Mouse (Mus musculus) liver, postnatal 0 days (tissue): ENCODE results near the gene Nexn. TPM values are rescaled to one million over a fixed set of nuclear protein-coding genes. Genes with fewer than 3 reads are reported as not detected.
A peak's percentile ranks its signal among the peaks of the same experiment; 100 is the strongest.

ENCODE experiments used
- ATAC-seq: fragments of 200-750 bp; cut with Nextera tagmentation; 2 replicates; pipeline ENCODE4 v1.8.0; 2017; ENCODE audit warnings: mild to moderate bottlenecking, moderate library complexity
- DNase-seq: peaks from one replicate; pipeline ENCODE4 v3.0.0-alpha.2; 2016
- H3K27ac ChIP-seq: fragments of 300-500 bp; sonication (generic); 2 replicates; pipeline ENCODE4 v1.5.1; 2014; ENCODE audit warnings: antibody characterized with exemption, moderate library complexity, mild to moderate bottlenecking, low read depth
- H3K27me3 ChIP-seq: fragments of 300-500 bp; sonication (generic); 2 replicates; pipeline ENCODE4 v1.6.1; 2014; ENCODE audit warnings: low read length, control low read depth, mixed read lengths; ENCODE audit not compliant: insufficient read depth
- H3K36me3 ChIP-seq: fragments of 300-500 bp; sonication (generic); replicated peaks from 2 replicates; pipeline ENCODE4 v1.6.1; 2014; ENCODE audit warnings: mild to moderate bottlenecking, control low read depth, low read length, moderate library complexity, mixed read lengths; ENCODE audit not compliant: insufficient read depth
- H3K4me1 ChIP-seq: fragments of 300-500 bp; sonication (generic); 2 replicates; pipeline ENCODE4 v1.6.1; 2014; ENCODE audit warnings: antibody characterized with exemption, mild to moderate bottlenecking, control low read depth; ENCODE audit not compliant: insufficient read depth
- H3K4me2 ChIP-seq: fragments of 300-500 bp; sonication (generic); 2 replicates; pipeline ENCODE4 v1.6.1; 2014; ENCODE audit warnings: low read depth, mild to moderate bottlenecking, low read length, moderate library complexity, mixed read lengths
- H3K4me3 ChIP-seq: fragments of 300-500 bp; sonication (generic); 2 replicates; pipeline ENCODE4 v1.5.1; 2014; ENCODE audit warnings: low read depth, low read length
- H3K9ac ChIP-seq: fragments of 300-500 bp; sonication (generic); replicated peaks from 2 replicates; pipeline ENCODE4 v1.6.1; 2014; ENCODE audit warnings: mild to moderate bottlenecking, moderate library complexity
- H3K9me3 ChIP-seq: fragments of 300-500 bp; sonication (generic); 2 replicates; pipeline ENCODE4 v1.6.1; 2016; ENCODE audit warnings: mild to moderate bottlenecking, control low read depth, low read length, mixed read lengths
- CTCF ChIP-seq: sonication (generic); IDR thresholded peaks from 2 replicates; pipeline ENCODE4 v1.5.1; 2016; ENCODE audit warnings: antibody characterized with exemption, low read depth
- EP300 ChIP-seq: IDR thresholded peaks from 2 replicates; pipeline ENCODE4 v1.6.1; 2016; ENCODE audit warnings: antibody characterized with exemption, low read depth, mild to moderate bottlenecking
- WGBS: fragments of 180-500 bp; shearing (Covaris S2); extraction: QIAGEN DNeasy Blood & Tissue Kit; methylation state at CpG from one replicate; pipeline ENCODE4 v1.1.7; 2014; ENCODE audit not compliant: insufficient replicate concordance; 5-methylcytosine and 5-hydroxymethylcytosine counted together
- polyA plus RNA-seq: library from polyadenylated mRNA; unstranded; fragments of >200 nt; fragmentation: Nextera tagmentation; extraction: Ambion mirVana; gene quantifications from 2 replicates; pipeline ENCODE4 v1.2.1, GENCODE M21; 2015

The Nexn gene
- polyA plus RNA-seq, 1 experiment from 2014 or later, result 1.1 TPM

DNA sequence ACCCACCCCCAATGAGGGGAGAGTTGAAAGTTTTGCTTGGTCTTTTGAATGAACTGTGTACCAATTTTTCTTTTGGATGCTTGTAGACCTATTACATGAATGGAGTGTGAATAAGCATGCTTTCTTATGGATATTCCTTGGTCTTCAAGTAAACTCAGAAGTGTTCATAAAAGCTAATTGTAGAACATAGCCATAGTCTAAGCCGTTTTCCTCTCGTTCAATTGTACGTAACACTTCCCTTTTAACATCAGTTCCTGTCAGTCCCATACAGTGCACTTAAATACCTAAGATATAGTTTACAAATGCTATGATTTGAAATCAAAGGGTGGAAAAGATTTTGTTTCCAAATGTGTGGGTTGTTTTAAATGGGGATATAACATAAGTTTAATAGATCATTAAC, 52.7 kb downstream of the Nexn start:
- 27% methylated on average over 3 of the region's 3 CpGs for WGBS

GRCm38 (mm10) chr3:152211731-152212279, 54.3 kb downstream of the Nexn start:
- TF ChIP-seq CTCF (no peak), EP300 (no peak)
- no peaks in the 10 kb centered on the region for H3K27me3 ChIP-seq
- no peaks in the 10 kb centered on the region for H3K9me3 ChIP-seq
- DNase-seq (peak; percentile 18), ATAC-seq (no peak)
- H3K27ac ChIP-seq, result 0 out of 2 replicates have a peak overlapping the region, but pooled peaks have one; percentile 32
- H3K36me3 ChIP-seq, result peaks cover 12% of the 10 kb centered on the region; the same call in 1 of the 2 replicates
- peak overlapping the region; percentile 93 for H3K4me3 ChIP-seq
- 1% methylated on average over 7 of the region's 7 CpGs for WGBS
- H3K4me2 ChIP-seq, result peak overlapping the region; percentile 88
- H3K4me1 ChIP-seq, result peaks cover 23% of the 10 kb centered on the region
- H3K9ac ChIP-seq, result peak overlapping the region; percentile 97

More for the DNA sequence above, 52.7 kb downstream of the Nexn start:
- Histone ChIP-seq H3K4me2 (peak overlapping the region; percentile 88), H3K4me1 (peaks cover 23% of the 10 kb centered on the region), H3K9ac (no peak overlapping the region), H3K27ac (no peak overlapping the region), H3K27me3 (no peaks in the 10 kb centered on the region), H3K36me3 (peaks cover 27% of the 10 kb centered on the region), H3K9me3 (no peaks in the 10 kb centered on the region), H3K4me3 (peak overlapping the region; percentile 93; the same call in 1 of the 2 replicates)
- DNase-seq (no peak), ATAC-seq (no peak)
- TF ChIP-seq CTCF (no peak), EP300 (no peak)

GRCm38 (mm10) chr3:152210728-152211391, 55.3 kb downstream of the Nexn start:
- ATAC-seq (peak; percentile 50), DNase-seq (peak; percentile 77)
- Histone ChIP-seq H3K9me3 (no peaks in the 10 kb centered on the region), H3K4me2 (peak overlapping the region; percentile 88), H3K4me3 (peak overlapping the region; percentile 93), H3K4me1 (peaks cover 19% of the 10 kb centered on the region), H3K27me3 (no peaks in the 10 kb centered on the region), H3K36me3 (peaks cover 6% of the 10 kb centered on the region; the same call in 1 of the 2 replicates), H3K9ac (peak overlapping the region; percentile 97), H3K27ac (peak overlapping the region; percentile 99)
- under 1% methylated on average over 52 of the region's 68 CpGs for WGBS
- TF ChIP-seq EP300 (no peak), CTCF (no peak)

DNA sequence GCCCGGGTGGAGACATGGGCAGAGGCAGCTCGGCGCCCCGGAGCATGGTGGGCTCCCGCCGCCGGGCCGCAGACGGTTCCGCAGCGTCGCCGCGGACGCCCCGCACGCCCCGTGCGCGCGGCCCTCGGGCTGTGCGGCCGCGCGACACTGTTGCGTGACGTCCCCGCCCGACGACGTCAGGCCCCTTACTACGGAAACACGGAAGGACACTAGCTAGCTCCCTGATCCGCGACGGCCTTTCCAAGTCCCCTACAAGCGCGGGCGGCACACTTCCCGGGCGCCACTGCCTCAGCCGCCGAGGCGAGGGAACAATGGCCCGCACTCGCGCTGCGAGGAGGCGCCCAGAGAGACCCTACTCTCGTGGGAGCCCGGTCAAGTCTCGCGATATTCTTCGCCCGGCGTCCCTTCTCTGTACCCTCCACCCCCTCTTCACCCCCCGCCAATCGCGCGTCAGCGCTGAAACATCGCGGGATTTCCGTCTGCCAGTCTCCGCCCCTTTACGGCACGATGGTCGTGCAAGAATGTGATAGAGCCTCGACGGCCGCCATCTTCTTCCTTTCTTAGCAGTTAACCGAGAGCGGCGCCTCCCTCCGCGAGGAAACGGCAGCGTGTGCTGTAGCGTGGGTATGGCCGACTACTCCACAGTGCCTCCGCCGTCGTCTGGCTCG, 56.0 kb downstream of the Nexn start, which contains the start of the genes Dnajb4 and Fubp1:
Gene Dnajb4 (minus strand): TSS at position 336 of the 668 bp plus-strand sequence.
Gene Fubp1 (plus strand): TSS at position 456 of the 668 bp plus-strand sequence.
- ATAC-seq, result peak; percentile 94
- Histone ChIP-seq H3K4me3 (peak within 1 kb of the TSS; percentile 93), H3K4me2 (peak within 1 kb of the TSS; percentile 88), H3K27ac (peak within 1 kb of the TSS; percentile 99), H3K4me1 (peaks cover 19% of the 10 kb centered on the region), H3K27me3 (no peaks in the 10 kb centered on the region), H3K9me3 (no peaks in the 10 kb centered on the region), H3K9ac (peak within 1 kb of the TSS; percentile 97), H3K36me3 (no peaks in the 10 kb centered on the region)
- TF ChIP-seq EP300 (peak; percentile 94), CTCF (no peak)
- under 1% methylated on average over 72 of the region's 85 CpGs for WGBS
- peak; percentile 100 for DNase-seq

- TF ChIP-seq EP300 (no peak), CTCF (no peak)
- DNase-seq, result peak; percentile 71
- Histone ChIP-seq H3K4me1 (peaks cover 19% of the 10 kb centered on the region), H3K9me3 (no peaks in the 10 kb centered on the region), H3K27ac (peak overlapping the region; percentile 99), H3K9ac (peak overlapping the region; percentile 97), H3K4me2 (peak overlapping the region; percentile 83), H3K4me3 (peak overlapping the region; percentile 93), H3K36me3 (no peaks in the 10 kb centered on the region), H3K27me3 (no peaks in the 10 kb centered on the region)
- 4% methylated on average over 25 of the region's 25 CpGs for WGBS
- ATAC-seq, result peak; percentile 64
Observed at GRCm38 (mm10) chr3:152209177-152209966, 56.8 kb downstream of the Nexn start.
